Mouse (Mus musculus) limb, embryonic 11.5 days (tissue): ENCODE results near the gene Podxl2. TPM values are rescaled to one million over a fixed set of nuclear protein-coding genes. Genes with fewer than 3 reads are reported as not detected.
A peak's percentile ranks its signal among the peaks of the same experiment; 100 is the strongest.

Experiments used
- ATAC-seq: fragments of 200-750 bp; cut with Nextera tagmentation; 2 replicates; pipeline ENCODE4 v1.8.0; 2017; ENCODE audit warnings: low read depth; ENCODE audit not compliant: insufficient number of reproducible peaks, low FRiP score, low TSS enrichment
- DNase-seq: peaks from one replicate; pipeline ENCODE4 v3.0.0-alpha.2; 2015; ENCODE audit warnings: low spot score
- H3K27ac ChIP-seq: fragments of 300-500 bp; sonication (generic); replicated peaks from 2 replicates; pipeline ENCODE4 v1.5.1; 2014; ENCODE audit warnings: low read depth, mild to moderate bottlenecking, low read length
- H3K27me3 ChIP-seq: fragments of 300-500 bp; sonication (generic); 2 replicates; pipeline ENCODE4 v1.6.1; 2014; ENCODE audit warnings: mild to moderate bottlenecking, low read length, mixed read lengths; ENCODE audit not compliant: control insufficient read depth, insufficient read depth
- H3K36me3 ChIP-seq: fragments of 300-500 bp; sonication (generic); 2 replicates; pipeline ENCODE4 v1.6.1; 2014; ENCODE audit warnings: mild to moderate bottlenecking, low read length, moderate library complexity, mixed read lengths; ENCODE audit not compliant: control insufficient read depth, insufficient read depth
- H3K4me1 ChIP-seq: fragments of 300-500 bp; sonication (generic); 2 replicates; pipeline ENCODE4 v1.6.1; 2014; ENCODE audit warnings: low read length, mixed read lengths; ENCODE audit not compliant: control insufficient read depth, insufficient read depth
- H3K4me2 ChIP-seq: fragments of 300-500 bp; sonication (generic); 2 replicates; pipeline ENCODE4 v1.6.1; 2014; ENCODE audit warnings: low read depth, mild to moderate bottlenecking, moderate library complexity; ENCODE audit not compliant: severe bottlenecking
- H3K4me3 ChIP-seq: fragments of 300-500 bp; sonication (generic); 2 replicates; pipeline ENCODE4 v1.5.1; 2014; ENCODE audit warnings: low read depth, low read length
- H3K9ac ChIP-seq: fragments of 300-500 bp; sonication (generic); 2 replicates; pipeline ENCODE4 v1.6.1; 2014; ENCODE audit warnings: mild to moderate bottlenecking, low read length
- H3K9me3 ChIP-seq: fragments of 300-500 bp; sonication (generic); 2 replicates; pipeline ENCODE4 v1.6.1; 2016; ENCODE audit warnings: low read length; ENCODE audit not compliant: control insufficient read depth
- WGBS: fragments of 180-500 bp; shearing (Covaris S2); extraction: QIAGEN DNeasy Blood & Tissue Kit; methylation state at CpG from one replicate; pipeline ENCODE4 v1.1.7; 2014; 5-methylcytosine and 5-hydroxymethylcytosine counted together
- polyA plus RNA-seq: library from polyadenylated mRNA; unstranded; fragments of >200 nt; fragmentation: Nextera tagmentation; extraction: Ambion mirVana; gene quantifications from 2 replicates; pipeline ENCODE4 v1.2.1, GENCODE M21; 2014

Gene Podxl2
- polyA plus RNA-seq, 1 experiment from 2014 or later: 50.2 TPM

GRCm38 (mm10) chr6:88898534-88899048 is 23.7 kb upstream of the Podxl2 start, which contains the start of gene Mcm2:
Mcm2 (minus strand) TSS chr6:88898780.
- peaks cover 24% of the 10 kb centered on the region for H3K4me1 ChIP-seq
- peak within 1 kb of the TSS; percentile 76 for H3K4me3 ChIP-seq
- peak within 1 kb of the TSS; percentile 60 for H3K27ac ChIP-seq
- ATAC-seq (peak; percentile 78), DNase-seq (peak; percentile 98)
- H3K4me2 ChIP-seq: peak within 1 kb of the TSS; percentile 45
- WGBS: under 1% methylated on average over 33 of the region's 33 CpGs
- no peaks in the 10 kb centered on the region for H3K9me3 ChIP-seq
- peak within 1 kb of the TSS; percentile 84 for H3K9ac ChIP-seq
- no peaks in the 10 kb centered on the region for H3K27me3 ChIP-seq
- H3K36me3 ChIP-seq: peaks cover 24% of the 10 kb centered on the region

DNA sequence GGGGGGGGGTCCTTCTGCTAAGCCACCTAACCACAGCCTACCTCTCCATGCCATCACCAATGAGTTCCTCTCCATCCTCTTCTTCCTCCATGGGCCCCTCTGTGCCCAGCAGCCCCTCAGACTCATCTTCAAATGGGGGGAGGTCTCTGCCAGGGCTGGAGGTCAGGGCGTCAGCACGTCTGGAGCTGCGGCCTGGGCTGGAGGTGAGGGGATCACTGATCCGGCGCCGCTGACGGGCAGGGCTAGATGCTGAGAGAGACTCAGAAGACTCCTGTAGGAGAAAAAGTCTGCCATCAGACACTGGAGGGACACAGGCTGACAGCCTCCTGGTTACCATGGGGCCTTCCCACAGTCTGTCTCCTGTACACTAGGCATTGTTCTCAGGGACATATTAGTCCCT is 22.4 kb upstream of the Podxl2 start:
- ATAC-seq (no peak), DNase-seq (no peak)
- Histone ChIP-seq H3K27me3 (no peaks in the 10 kb centered on the region), H3K4me2 (peak overlapping the region; percentile 45), H3K36me3 (peaks cover 35% of the 10 kb centered on the region), H3K27ac (no peak overlapping the region), H3K4me3 (peak overlapping the region; percentile 76), H3K4me1 (peaks cover 17% of the 10 kb centered on the region), H3K9me3 (no peaks in the 10 kb centered on the region), H3K9ac (peak overlapping the region; percentile 22; the same call in 1 of the 2 replicates)
- WGBS: 61% methylated on average over 7 of the region's 7 CpGs

DNA sequence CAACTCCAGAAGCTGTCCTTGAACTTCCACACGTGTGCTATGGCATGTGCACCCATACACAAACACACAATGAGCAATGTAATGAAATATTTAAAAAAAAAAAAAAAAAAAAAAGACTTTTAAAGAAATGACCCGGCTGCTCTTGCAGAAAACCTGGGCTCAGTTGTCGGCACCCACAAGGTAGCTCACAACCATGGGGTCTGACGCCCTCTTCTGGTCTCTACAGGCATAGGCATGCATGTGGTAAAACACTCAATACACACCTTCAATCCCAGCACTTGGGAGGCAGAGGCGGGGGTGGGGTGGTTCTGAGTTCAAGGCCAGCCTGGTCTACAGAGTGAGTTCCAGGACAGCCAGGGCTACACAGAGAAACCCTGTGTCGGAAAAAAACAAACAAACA is 21.1 kb upstream of the Podxl2 start:
- Histone ChIP-seq H3K27ac (no peak overlapping the region), H3K36me3 (peaks cover 45% of the 10 kb centered on the region), H3K4me3 (no peak overlapping the region), H3K4me2 (no peak overlapping the region), H3K9ac (no peak overlapping the region), H3K9me3 (no peaks in the 10 kb centered on the region), H3K27me3 (no peaks in the 10 kb centered on the region), H3K4me1 (peaks cover 14% of the 10 kb centered on the region)
- 88% methylated on average over 6 of the region's 6 CpGs for WGBS
- DNase-seq (no peak), ATAC-seq (no peak)

- no peak overlapping the region for H3K9ac ChIP-seq
- no peaks in the 10 kb centered on the region for H3K9me3 ChIP-seq
- H3K27me3 ChIP-seq: no peaks in the 10 kb centered on the region
- no peak overlapping the region for H3K4me3 ChIP-seq
- no peak overlapping the region for H3K4me2 ChIP-seq
- ATAC-seq (no peak), DNase-seq (peak; percentile 75)
- H3K36me3 ChIP-seq: peaks cover 66% of the 10 kb centered on the region
- WGBS: 71% methylated on average over 5 of the region's 5 CpGs
- no peak overlapping the region for H3K27ac ChIP-seq
- peaks cover 14% of the 10 kb centered on the region for H3K4me1 ChIP-seq
Measured at GRCm38 (mm10) chr6:88893559-88893958, 18.7 kb upstream of the Podxl2 start.

GRCm38 (mm10) chr6:88890832-88891231 is 16.0 kb upstream of the Podxl2 start:
- H3K36me3 ChIP-seq: peaks cover 74% of the 10 kb centered on the region
- ATAC-seq (no peak), DNase-seq (no peak)
- H3K4me2 ChIP-seq: no peak overlapping the region
- H3K27ac ChIP-seq: no peak overlapping the region
- WGBS: 90% methylated on average over 7 of the region's 7 CpGs
- H3K4me3 ChIP-seq: no peak overlapping the region
- H3K4me1 ChIP-seq: 0 out of 2 replicates have a peak, but pooled peaks cover 2% of the 10 kb centered on the region
- no peaks in the 10 kb centered on the region for H3K27me3 ChIP-seq
- no peaks in the 10 kb centered on the region for H3K9me3 ChIP-seq
- no peak overlapping the region for H3K9ac ChIP-seq

DNA sequence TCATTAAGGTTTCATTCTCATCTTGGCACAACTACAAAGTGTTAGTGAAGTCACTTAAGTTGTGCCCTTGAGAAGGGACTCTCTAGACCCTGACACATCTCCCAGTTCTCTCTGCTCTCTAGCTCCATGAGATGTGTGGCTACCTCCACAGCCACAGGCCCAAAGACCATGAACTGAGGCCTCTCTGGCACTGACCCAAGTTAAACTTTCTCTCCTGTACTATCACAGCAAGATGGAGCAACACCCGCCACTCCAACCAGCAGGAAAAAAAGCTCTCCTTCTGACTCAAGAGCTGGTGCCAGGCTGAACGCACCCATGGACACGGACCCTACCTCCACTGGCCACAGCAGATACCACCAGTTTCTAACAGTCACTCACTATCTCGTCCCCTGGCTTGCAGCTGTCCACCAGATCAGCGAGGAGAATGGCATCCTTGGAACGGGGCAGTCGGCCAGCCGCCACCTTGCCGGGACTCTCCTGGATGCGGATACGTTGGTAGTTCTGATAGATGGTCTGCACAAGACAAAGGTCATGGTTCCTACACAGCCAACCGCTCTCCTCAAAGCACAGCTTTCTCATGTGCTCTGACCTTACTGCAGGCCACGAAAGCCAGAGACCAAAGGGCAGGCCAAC is 14.7 kb upstream of the Podxl2 start:
- Histone ChIP-seq H3K36me3 (peaks cover 71% of the 10 kb centered on the region), H3K9me3 (no peaks in the 10 kb centered on the region), H3K4me3 (no peak overlapping the region), H3K27ac (no peak overlapping the region), H3K27me3 (no peaks in the 10 kb centered on the region), H3K4me1 (no peaks in the 10 kb centered on the region), H3K9ac (no peak overlapping the region), H3K4me2 (no peak overlapping the region)
- ATAC-seq: no peak
- 94% methylated on average over 13 of the region's 13 CpGs for WGBS
- no peak for DNase-seq

DNA sequence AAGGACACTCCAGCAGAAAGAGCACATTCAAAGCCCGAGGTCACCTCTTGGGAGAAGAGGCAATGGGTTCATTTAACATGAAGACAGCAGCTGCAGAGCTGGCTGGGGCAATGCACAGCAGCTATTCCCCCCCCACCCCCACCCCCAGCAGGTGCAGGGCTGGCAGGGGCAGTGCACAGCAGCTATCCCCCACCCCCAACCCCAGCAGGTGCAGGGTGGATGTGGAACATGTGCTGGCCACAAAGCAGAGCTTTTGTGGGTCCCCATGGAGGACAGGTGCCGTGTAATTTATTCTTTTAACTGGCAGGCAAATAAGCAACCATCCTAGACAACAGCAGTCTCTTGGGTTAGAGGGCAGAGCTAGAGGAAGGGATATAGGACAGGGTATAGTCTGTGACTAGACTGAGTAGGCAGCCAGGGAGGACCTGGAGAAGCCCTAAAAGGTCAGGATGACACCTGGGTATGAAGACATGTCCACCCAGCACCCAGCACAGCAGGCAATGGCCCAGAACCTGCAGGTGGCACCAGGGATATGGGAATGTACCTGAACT is 11.6 kb upstream of the Podxl2 start:
- H3K27ac ChIP-seq: no peak overlapping the region
- WGBS: 86% methylated on average over 2 of the region's 2 CpGs
- no peak overlapping the region for H3K4me3 ChIP-seq
- H3K9ac ChIP-seq: no peak overlapping the region
- H3K36me3 ChIP-seq: peaks cover 62% of the 10 kb centered on the region
- DNase-seq: no peak
- ATAC-seq: no peak
- no peak overlapping the region for H3K4me2 ChIP-seq
- no peaks in the 10 kb centered on the region for H3K27me3 ChIP-seq
- no peaks in the 10 kb centered on the region for H3K4me1 ChIP-seq
- H3K9me3 ChIP-seq: no peaks in the 10 kb centered on the region

GRCm38 (mm10) chr6:88885644-88886416 is 11.0 kb upstream of the Podxl2 start:
- 93% methylated on average over 12 of the region's 12 CpGs for WGBS
- Histone ChIP-seq H3K9me3 (no peaks in the 10 kb centered on the region), H3K27me3 (no peaks in the 10 kb centered on the region), H3K4me1 (no peaks in the 10 kb centered on the region), H3K9ac (no peak overlapping the region), H3K4me2 (no peak overlapping the region), H3K4me3 (no peak overlapping the region), H3K27ac (no peak overlapping the region), H3K36me3 (peaks cover 58% of the 10 kb centered on the region)
- DNase-seq (no peak), ATAC-seq (no peak)
